Mouse (Mus musculus) thymus, adult 2 months (tissue): ENCODE measurements around the gene Phf11d.

Experiments used
- CTCF ChIP-seq: fragments of 200-500 bp; IDR thresholded peaks from 2 replicates; pipeline ENCODE4 v1.5.1; 2012; ENCODE audit warnings: mild to moderate bottlenecking, control low read depth, low read length, moderate library complexity, borderline replicate concordance; ENCODE audit not compliant: control insufficient read depth, poor library complexity, insufficient read depth; ENCODE audit errors: extremely low read depth
- POLR2A ChIP-seq: fragments of 200-500 bp; IDR thresholded peaks from 2 replicates; pipeline ENCODE4 v1.6.1; 2012; ENCODE audit warnings: mild to moderate bottlenecking, low read length, control low read depth, moderate library complexity; ENCODE audit not compliant: control insufficient read depth, poor library complexity, insufficient read depth; ENCODE audit errors: extremely low read depth

DNA sequence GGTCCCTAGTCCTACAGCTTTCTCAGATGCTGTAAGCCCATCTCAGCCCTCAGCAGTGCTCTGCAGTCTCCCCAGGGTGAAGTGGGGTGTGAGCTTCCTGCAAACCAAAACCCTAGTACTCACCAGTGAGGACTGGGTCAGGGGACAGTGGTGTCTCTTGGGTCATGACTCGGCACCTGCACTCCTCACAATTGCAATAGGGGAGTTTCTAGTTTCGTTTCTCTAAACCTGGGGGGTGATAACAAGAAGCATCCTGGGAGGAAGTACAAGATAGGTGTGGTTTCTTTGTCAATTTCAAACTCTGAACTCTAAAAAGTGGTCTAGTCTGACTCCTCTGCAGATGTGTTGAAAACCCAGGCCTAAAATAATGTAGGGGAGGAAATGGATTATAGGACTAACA lies 31.7 kb upstream of the Phf11d start:
- TF ChIP-seq CTCF (no peak), POLR2A (no peak)
